Mouse (Mus musculus) lung, postnatal 25 days (tissue): ENCODE results near the gene Cdhr5.

ENCODE experiments used
- DNase-seq: peaks from one replicate; pipeline ENCODE4 v3.0.0; 2022; ENCODE audit warnings: low spot score

The Cdhr5 gene

DNA sequence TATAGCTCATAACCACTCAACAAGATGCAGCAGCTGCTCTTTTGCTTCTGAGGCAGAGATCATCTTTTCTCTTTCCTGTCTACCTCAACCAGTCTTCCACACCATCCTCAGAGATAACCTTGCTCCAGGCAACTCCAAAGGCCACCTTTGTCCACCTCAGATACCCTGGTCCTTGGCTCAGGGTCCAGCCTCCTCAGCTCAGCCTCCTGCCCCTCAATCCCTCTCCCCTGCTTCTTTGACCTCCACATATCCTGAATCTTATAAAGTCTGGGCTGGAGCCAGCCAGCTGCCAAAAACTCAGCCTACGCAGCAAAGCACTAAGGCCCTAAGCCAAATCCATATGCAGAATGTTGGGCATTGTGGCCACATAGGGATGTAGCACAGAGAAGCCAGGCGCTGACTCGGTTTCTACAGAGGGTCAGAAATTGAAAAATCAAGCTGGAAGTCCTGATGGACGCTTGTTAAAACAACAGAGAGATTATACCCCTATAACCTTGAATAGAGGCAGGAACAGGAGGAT lies 53.8 kb downstream of the Cdhr5 start:
- no peak for DNase-seq

DNA sequence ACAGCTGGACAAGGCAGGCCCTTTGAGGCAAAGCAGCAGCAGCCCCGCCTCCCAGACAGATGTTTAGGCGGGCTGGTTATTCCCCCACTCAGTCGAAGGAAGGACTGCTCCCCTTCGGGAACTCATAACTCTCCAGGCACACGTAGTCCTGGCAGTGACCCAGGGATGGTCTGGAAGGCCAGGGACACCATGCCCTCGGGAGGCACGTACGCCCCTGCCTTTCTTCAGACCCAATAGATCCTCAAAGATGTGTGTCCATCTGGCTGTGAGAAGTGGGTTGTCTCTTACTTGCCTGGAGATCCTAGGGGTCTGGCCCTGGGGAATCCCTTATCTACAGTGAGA lies 54.5 kb downstream of the Cdhr5 start:
- DNase-seq, result no peak

DNA sequence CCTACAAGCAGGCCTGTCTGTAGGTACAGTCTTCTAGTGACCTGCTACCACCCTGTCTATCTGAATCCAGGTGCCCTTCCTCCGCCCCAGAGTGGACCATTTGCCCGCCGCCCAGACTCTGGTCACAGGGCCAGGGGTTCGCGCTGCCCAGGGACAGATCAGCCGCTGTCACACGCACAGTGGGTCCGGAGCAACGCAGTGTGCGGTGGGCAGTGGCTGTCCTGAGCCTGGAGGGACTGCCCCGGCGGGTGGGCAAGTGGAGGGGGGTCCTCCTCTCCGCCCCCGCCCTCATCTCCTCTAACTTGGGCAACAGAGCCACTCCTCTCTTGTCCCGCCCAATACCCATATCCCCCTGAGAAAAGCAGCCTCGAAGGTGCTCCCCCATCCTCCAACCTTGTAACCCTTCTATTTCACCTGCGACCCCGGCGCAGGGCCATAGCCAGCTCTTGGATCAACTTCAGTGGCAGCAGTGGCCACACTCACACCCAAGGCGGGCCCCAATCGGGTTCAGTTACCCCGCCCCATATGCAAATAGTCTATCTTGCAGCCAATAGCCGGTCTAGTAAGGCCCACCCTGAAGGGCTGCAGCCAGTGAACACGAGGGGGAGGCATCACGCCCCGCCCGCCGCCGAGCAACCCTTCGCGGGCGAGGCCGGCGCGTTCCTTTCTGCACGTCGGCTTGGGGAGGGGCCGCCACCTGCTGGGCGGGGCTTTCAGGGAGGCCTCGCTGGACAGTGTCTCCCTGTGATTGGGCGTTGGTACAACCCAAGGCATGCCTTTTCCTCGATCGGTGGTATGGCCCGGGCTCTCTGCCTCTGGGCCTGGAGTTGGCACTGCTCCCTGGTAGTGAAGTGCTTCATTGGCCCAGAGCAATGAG lies 55.1 kb downstream of the Cdhr5 start:
- DNase-seq, result peak; percentile 98

DNA sequence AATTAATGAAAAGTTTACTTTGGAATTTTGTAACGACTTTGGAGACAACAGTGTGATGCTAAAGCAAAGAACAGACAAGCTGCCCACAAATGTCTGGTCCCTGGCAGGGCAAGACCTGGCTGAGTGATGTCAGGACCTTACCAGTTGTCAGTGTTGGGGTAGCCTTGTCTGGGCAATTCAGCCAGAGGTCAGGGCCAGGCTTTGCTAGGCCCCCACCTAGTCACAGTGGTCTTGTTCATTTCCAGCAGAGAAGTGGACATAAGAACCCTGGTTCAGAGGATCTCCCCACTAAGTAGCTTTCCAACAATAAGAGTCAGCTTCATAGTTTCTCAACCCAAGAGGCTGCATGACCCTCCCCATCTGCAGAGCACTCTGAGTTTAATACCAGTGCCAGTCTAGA lies 56.2 kb downstream of the Cdhr5 start:
- DNase-seq, result no peak

DNA sequence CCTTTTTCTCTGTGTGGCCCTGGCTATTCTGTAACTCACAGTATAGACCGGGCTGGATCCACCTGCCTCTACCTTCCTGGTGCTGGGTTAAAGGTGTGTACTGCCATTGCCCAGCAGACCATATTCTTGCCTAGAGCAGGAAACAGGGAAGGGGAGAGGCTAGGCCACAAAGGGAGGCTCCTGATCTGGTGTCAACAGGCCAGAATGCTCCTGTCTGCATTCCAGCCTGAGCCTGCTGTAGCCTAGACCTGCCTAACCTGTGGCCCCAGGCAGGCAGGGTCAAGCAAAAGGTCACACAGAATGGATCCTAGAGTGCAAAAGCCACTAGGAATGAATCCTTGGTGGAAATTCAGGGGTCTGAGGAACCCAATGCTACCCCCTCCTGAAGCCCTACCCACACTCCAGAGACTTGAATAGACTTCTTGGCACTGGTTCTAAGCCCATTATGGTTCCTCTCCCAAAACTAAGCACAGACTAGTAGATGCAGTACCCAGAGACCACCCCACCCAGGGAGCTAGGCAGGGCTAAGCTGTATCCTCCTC lies 57.0 kb downstream of the Cdhr5 start:
- DNase-seq, result no peak
